Mouse (Mus musculus) granulocyte monocyte progenitor cell, adult 5-6 weeks (primary cell): ENCODE results near the gene Tmem245. TPM values are rescaled to one million over a fixed set of nuclear protein-coding genes. Genes with fewer than 3 reads are reported as not detected.
"Not testable (repeated sequence)": the region's sequence is repeated elsewhere in the genome, so short reads cannot be mapped to it uniquely, and the experiment has no call there.

Experiments used
- ATAC-seq: replicated peaks from 2 replicates; pipeline ENCODE4 v1.8.0; 2016; ENCODE audit warnings: mild to moderate bottlenecking, moderate TSS enrichment, inconsistent platforms; ENCODE audit not compliant: poor library complexity, severe bottlenecking
- total RNA-seq, 2 experiments: library from RNA; stranded (forward) in 1 of 2; stranded (reverse) in 1 of 2; fragments of 200-712, 200-1000 nt in 1 of 2; fragments of >200 nt in 1 of 2; fragmentation: Nextera tagmentation in 1 of 2; gene quantifications; 2 replicates each; pipeline ENCODE4 v1.2.3; 2014 to 2017

The Tmem245 gene
- total RNA-seq, 2 experiments from 2014 or later: 9.9 to 16.3 TPM

- ATAC-seq: not testable (repeated sequence)
These were observed 76.7 kb downstream of the Tmem245 start for GRCm38 (mm10) chr4:56870541-56870940.

DNA sequence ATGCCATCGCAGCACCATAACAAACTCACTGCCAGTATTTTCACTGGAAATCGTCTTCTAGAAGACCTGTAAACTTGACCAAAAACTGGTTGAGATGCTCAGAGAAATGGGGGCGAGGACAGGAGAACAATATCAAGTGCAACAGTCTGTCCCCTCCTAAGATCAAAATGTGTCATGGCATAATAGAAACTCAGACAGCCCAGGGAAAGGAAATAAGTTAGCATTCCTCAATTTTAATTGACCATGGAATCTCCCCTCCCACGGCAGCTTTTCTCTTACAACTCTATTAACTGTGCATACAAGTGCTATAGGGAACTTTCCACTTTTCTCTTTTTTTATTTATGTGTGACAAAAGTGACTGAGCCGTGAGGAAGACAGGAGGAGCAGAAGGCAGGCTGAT lies 79.5 kb downstream of the Tmem245 start:
- ATAC-seq: no peak

DNA sequence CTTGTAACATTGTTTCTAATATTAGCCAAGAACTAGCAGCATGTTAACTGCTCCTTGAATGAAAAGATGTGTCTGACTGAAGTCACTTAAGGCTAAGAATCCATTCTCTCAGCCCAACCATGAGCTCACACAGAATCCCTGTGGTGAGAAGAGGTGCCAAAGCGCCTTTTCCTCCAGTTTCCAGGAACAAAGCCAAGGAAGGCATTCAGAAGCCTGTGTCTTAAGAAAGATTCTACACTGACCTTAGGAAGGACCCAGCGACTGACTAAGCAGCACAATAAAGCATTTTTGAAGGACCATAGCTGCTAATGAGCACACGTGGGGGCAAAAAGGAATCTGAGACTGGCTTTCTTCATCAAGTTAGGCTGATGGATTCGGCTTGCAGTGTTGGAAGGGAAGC lies 81.3 kb downstream of the Tmem245 start:
- no peak for ATAC-seq

- ATAC-seq: peak; percentile 97
These were observed 82.2 kb downstream of the Tmem245 start, which contains the start of gene Ctnnal1 for GRCm38 (mm10) chr4:56865003-56865511. Ctnnal1 (minus strand) TSS chr4:56865188.

GRCm38 (mm10) chr4:56864417-56865001 lies 82.7 kb downstream of the Tmem245 start:
- ATAC-seq: peak; percentile 33

- no peak for ATAC-seq
These were observed 83.2 kb downstream of the Tmem245 start for GRCm38 (mm10) chr4:56864016-56864415.

DNA sequence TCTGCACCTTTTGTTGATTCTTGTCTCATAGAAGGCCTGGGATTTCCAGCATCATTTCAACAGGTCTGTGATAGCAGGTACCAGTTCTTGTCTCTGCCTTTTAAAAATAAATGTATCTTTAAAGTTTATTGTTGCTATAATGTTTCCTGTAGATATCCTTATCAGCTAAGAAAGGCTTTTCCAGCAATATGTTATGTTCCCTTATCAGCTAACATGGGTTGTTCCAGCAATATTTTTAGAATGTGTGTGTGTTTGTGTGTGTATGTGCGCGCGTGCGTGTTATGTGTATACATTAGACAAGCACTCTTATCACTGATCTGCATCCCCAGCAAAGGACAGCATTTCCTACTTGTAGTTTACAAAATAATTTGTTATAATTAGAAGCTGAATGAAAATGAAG lies 85.7 kb downstream of the Tmem245 start:
- no peak for ATAC-seq

- ATAC-seq: no peak
These were observed 88.5 kb downstream of the Tmem245 start for GRCm38 (mm10) chr4:56858733-56859132.

GRCm38 (mm10) chr4:56856371-56856949 lies 90.8 kb downstream of the Tmem245 start:
- ATAC-seq: no peak

DNA sequence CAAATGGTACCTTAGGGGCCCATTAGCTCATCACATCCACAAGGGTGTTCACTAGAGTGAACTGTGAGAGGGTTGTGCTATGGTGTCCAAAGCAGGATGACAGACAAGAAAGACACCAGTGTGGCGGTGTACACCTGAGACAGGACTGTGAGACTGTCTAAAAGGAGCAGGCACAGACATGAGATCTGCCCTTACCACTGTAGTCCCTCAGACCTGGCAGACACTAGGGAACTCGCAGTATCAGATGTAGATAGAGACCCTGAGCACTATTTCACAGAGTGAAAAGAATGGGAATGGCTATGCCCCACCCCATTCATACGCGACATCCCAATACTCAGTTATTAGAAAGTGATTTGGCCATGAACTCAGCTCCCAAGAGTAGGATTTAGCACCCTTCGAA lies 91.3 kb downstream of the Tmem245 start:
- ATAC-seq: no peak

DNA sequence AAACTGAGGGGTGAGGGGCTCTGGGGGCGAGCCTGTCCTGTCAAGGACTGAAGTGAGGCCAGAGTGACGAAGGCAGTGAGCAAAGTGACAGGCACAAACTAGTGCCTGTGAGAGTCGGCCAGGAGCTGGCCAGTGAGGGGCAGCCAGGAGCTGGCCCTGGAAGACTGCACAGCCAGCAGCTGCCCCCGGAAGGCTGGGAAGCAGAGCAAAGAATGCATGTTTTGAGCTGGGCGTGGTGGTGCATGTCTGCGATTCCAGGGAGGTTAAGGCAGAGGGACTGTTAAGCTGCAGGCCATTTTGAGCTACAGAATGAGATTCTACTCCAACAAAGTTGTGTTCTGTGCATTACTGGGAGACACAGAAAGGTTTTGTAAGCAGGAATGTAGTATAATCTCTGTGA lies 96.5 kb downstream of the Tmem245 start:
- no peak for ATAC-seq

GRCm38 (mm10) chr4:56848044-56848443 lies 99.2 kb downstream of the Tmem245 start:
- ATAC-seq: no peak

GRCm38 (mm10) chr4:56847400-56847799 lies 99.8 kb downstream of the Tmem245 start:
- ATAC-seq: no peak

DNA sequence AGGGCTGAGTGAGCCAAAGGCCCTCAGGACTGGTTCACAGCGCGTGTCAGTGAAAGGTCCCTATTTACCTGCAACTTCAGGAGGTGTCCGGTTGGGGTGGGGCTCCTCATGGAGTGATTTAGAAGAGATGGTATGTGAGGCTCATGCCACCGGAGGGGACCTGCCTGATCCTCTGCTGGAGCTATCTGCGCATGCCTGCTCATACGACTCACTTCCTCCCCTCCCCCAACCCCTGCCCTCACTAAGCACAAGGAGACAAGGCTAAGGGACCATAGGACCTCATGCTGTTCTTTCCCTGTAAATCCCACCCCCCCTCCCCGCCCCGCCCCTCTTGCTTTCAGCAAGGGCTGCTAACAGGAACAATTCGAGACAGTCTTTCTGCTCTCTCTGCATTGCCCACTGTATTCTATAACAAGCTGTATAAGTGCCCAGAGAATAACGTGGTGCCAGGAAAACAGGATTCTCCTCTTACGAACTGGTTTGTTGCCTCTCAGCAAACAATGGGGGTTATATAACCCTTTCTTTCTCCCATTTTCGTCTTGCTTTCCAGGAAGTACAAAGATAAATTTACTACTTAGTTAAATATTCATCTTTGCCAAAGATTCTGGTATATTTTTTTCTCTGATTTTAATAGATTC lies 101.2 kb downstream of the Tmem245 start:
- no peak for ATAC-seq

- ATAC-seq: no peak
These were observed 102.3 kb downstream of the Tmem245 start for GRCm38 (mm10) chr4:56844911-56845310.

- no peak for ATAC-seq
These were observed 103.3 kb downstream of the Tmem245 start for GRCm38 (mm10) chr4:56843963-56844362.

DNA sequence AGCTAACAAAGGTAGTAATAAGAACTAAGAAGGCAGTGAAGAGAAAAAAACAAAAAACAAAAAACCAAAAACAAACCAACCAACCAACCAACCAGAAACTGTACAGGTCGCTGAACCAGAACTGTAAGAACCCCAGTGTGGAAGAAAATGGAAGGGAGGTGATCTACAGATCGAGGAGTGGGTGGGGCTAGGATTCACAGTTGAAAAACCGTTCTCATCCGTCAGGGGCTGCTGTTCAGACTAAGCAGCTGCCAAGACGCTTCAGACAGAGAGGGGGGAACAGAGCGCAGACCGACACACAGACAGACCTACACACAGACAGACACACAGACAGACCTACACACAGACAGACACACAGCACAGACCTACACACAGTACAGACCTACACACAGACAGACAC lies 104.7 kb downstream of the Tmem245 start:
- ATAC-seq: no peak

GRCm38 (mm10) chr4:56840297-56840696 lies 106.9 kb downstream of the Tmem245 start:
- ATAC-seq: no peak

DNA sequence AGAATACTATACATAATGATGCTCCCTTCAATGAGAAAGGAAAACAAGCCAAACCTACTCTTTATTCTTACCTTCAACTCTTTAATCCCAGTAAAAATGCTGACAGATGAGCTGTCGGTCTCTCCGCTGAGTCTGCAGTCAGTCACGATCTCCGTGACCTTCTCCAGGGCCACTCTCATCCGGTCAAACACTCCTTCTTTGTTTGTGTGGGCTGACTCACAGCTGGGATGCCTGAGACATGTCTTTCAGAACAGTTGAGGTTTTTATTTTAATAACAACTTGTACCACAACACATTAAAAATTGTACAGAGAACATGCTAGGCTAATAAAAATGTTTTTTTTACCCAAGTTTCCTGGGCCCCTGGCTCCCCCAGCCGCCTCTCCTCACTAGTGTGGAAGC lies 109.6 kb downstream of the Tmem245 start:
- ATAC-seq: no peak

DNA sequence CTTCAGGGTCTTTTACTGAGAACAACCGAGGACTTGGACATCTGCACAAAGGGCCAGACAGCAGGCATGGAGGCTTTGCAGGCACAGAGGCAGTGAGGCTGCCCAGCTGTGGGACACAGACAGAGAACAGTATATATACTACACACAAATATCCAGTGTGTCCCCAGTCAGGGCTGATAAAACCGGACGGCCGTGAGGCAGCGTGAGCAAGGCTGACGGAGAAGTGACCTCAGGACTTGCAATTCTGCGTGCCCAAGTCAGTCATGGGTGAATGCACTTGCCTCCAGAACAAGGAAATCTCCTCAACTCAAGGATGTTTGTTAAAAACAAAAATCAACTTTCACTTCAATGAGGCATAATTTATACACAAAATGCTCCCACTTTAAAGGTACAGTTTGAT lies 115.2 kb downstream of the Tmem245 start:
- ATAC-seq: no peak

DNA sequence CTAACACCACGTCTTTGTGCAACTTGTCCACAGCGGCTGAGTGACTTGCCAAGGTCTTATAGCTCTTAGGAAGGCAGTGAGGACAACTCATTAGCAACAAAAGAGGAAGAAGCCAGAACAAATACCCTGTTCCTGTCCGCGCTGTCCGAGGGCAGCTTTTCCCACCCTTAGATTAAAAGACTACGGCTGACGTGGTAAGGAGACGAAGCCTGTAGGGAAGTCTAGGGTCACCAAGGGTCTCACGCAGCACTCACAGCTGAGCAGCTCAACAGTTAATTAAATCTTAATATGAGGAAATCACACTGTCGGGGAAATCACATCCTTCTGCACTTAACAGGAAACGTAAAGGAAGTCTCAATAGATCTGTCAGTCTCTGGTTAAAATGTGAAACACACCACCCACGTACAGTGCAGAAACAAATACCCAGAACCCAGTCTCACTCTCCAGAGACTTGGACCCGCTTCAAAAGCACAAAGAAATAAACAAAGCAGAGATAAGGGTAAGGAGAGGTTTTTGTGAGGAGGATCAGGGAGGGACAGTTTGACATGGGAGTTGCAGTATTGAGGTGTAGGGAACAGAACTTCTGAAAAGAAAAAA lies 116.1 kb downstream of the Tmem245 start:
- no peak for ATAC-seq
